Mouse (Mus musculus): Measurements from ENCODE around the gene Jsrp1. TPM values are rescaled to one million over a fixed set of nuclear protein-coding genes. Genes with fewer than 3 reads are reported as not detected.
"Not testable (repeated sequence)": the region's sequence is repeated elsewhere in the genome, so short reads cannot be mapped to it uniquely, and the experiment has no call there.

Gene Jsrp1
- total RNA-seq, 1 experiment from 2014 or later = not detected

DNA sequence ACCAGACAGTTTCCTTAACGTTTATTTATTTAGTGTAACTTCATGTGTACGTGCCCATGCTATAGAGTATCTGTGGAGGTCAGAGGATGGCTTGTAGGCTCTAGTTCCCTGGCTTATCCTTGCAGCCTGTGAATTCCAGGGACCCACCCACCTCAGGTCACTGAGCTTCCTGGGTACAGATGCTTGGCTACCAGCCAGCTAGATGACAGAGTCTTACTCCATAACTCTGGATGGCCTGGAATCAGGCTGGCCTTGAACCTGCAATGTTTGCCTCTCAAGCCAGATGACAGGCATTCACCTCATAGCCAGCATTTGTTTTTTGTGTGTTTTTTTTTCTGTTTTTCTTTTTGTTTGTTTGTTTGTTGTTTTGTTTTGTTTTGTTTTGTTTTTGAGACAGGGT is 3.9 kb upstream of the Jsrp1 start:
- no peak for ATAC-seq (ENCODE audit: extremely low read depth, insufficient number of reproducible peaks, low FRiP score, poor library complexity, severe bottlenecking)

DNA sequence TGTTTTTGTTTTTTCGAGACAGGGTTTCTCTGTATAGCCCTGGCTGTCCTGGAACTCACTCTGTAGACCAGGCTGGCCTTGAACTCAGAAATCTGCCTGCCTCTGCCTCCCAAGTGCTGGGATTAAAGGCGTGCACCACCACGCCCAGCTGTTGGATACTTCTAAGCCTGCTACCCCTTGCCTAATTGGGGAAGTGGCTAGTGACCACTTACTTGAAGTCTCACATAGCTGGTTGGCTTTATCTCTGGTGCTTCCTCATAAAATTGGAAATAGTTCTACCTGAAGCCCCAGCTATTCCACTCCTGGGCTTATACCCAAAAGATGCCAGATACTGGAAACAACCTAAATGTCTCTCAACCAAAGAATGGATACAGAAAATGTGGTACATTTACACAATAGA is 3.0 kb upstream of the Jsrp1 start:
- ATAC-seq (ENCODE audit: extremely low read depth, insufficient number of reproducible peaks, low FRiP score, poor library complexity, severe bottlenecking) = not testable (repeated sequence)

- ATAC-seq (ENCODE audit: extremely low read depth, insufficient number of reproducible peaks, low FRiP score, poor library complexity, severe bottlenecking) = no peak
Observed at GRCm38 (mm10) chr10:80814800-80815199, 1.5 kb upstream of the Jsrp1 start.

DNA sequence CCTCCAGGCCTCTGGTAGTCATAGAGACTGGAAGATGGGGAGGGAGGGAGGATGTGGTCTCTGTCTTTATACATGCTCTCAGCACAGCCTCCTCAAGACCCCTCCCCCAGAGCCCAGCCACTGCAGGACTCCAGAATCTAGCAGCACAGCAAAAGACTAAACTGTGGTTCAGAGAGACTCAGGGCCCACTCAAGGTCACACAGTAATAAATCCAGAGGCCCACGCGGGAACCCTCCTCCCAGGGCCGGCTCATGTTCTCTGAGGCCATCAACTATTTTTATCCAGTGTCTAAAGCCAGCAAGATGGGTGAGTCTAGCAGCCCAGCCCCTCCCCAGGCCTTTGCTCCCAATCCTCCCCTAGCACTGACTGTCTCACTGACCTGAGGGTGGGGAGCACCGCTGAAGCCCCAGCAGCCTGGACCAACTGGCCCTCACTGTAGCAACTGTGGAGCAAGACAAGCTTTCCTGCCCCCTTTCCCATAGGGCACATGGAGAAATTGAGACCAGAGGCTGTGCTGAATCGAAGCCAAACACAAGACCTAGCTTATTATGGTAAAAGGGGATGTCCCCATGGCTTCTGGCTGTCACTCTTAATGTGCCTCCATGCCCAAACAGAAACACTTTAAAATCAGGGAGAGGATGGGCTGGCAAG is 782 bp downstream of the Jsrp1 start:
- no peak for ATAC-seq (ENCODE audit: extremely low read depth, insufficient number of reproducible peaks, low FRiP score, poor library complexity, severe bottlenecking)

DNA sequence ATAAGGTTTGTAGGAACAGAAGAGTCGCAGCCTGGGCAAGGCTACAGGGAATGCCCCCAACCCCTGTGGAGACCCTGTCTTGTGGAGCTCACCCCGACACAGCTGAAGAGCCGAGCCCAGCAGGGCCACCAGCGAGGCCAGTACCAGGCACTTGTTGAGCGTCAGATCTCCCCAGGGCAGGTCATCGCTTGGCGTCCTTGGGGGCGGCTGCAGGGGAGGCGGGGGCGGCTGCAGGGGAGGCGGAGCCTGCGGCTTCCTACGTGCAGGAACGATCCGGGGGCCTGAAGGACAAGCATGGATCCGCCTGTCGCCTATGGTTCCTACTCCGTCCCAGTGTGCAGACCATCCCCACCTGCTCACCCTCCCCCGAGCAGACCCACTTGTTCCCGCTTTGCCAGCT is 3.2 kb downstream of the Jsrp1 start:
- no peak for ATAC-seq (ENCODE audit: extremely low read depth, insufficient number of reproducible peaks, low FRiP score, poor library complexity, severe bottlenecking)

- ATAC-seq (ENCODE audit: extremely low read depth, insufficient number of reproducible peaks, low FRiP score, poor library complexity, severe bottlenecking) = no peak
Observed at GRCm38 (mm10) chr10:80808985-80809632, 4.2 kb downstream of the Jsrp1 start.

DNA sequence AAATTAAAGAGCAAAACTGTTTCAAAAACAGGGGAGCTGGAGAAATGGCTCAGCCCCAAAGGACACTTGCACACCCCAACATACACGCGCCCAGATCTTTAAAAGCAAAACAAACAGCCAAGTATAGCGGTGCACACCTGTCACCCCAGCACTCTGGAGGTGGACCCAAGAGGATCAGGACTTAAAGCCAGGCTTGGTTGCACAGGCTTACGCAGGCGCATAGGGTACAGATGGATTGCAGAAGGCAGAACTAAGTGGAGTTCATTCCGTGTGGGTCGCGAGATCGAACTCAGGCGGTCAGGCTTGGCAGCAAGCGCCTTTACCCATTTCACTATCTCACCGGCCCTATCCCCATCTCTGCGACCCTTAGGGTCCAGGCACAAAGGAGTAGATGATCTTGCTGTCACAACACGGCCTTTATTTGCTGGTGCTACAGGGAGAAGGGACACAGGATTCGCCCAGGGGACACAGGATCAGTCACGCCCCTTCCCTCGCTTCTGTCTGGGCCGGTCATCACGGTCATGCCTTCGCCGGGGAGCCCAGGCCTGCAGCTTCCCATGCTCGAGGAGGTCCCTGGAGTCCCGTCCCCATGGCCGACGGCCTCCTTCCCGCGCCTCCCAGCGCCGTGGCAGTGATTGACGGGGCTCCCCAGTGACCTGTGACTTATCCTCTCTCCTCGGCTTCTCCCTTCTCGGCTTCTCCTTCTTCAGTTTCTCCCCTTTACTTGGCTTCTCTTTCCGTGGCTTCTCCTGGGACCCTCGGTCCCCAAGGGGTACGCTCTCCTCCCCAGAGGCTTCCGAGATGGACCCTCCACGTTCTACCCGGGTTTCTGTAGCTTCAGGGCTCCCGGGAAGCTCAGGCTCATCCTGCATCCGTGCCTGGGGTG is 5.0 kb downstream of the Jsrp1 start:
- ATAC-seq (ENCODE audit: extremely low read depth, insufficient number of reproducible peaks, low FRiP score, poor library complexity, severe bottlenecking) = no peak

DNA sequence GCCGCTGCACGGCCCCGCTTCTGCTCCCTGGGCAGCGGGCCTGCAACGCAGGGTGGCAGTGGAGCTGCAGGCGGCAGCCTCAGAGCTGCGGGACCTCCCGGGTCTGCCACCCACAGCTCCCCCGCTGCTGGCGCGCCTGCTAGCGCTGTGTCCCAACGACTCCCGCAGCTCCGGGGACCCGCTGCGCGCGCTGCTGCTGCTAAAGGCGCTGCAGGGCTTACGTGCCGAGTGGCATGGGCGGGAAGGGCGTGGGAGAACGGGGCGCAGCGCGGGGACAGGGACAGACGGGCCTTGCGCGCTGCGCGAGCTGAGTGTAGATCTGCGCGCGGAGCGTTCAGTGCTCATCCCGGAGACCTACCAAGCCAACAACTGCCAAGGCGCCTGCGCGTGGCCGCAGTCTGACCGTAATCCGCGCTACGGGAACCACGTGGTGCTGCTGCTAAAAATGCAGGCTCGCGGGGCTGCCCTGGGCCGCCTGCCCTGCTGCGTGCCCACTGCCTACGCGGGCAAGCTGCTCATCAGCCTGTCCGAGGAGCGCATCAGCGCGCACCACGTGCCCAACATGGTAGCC is 6.2 kb downstream of the Jsrp1 start:
- peak; percentile 7; the same call in 1 of the 2 replicates for ATAC-seq (ENCODE audit: extremely low read depth, insufficient number of reproducible peaks, low FRiP score, poor library complexity, severe bottlenecking)

DNA sequence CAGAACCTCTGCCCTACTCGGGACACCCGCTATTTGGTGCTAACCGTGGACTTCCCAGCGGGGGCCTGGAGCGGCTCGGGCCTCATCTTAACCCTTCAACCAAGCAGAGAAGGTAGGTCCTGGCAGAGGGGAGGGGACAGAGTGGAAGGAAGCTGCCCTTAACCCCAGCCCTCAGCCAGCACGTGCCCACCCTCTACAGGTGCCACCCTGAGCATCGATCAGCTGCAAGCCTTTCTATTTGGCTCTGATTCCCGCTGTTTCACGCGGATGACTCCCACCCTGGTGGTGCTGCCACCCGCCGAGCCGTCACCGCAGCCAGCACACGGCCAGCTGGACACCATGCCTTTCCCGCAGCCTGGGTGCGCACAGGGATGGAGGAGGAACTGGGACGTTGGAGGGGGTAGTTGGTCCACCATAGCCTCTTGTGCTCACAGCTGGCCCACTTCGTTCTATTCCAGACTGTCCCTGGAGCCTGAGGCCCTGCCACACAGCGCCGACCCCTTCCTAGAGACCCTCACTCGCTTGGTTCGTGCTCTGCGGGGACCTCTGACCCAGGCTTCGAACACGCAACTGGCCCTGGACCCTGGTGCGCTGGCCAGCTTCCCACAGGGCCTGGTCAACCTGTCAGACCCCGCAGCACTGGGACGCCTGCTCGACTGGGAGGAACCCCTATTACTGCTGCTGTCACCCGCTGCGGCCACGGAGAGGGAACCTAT is 6.8 kb downstream of the Jsrp1 start:
- ATAC-seq (ENCODE audit: extremely low read depth, insufficient number of reproducible peaks, low FRiP score, poor library complexity, severe bottlenecking) = no peak

GRCm38 (mm10) chr10:80805925-80806324 is 7.4 kb downstream of the Jsrp1 start:
- peak; percentile 38 for ATAC-seq (ENCODE audit: extremely low read depth, insufficient number of reproducible peaks, low FRiP score, poor library complexity, severe bottlenecking)

GRCm38 (mm10) chr10:80805322-80805721 is 8.0 kb downstream of the Jsrp1 start:
- ATAC-seq (ENCODE audit: extremely low read depth, insufficient number of reproducible peaks, low FRiP score, poor library complexity, severe bottlenecking) = no peak

DNA sequence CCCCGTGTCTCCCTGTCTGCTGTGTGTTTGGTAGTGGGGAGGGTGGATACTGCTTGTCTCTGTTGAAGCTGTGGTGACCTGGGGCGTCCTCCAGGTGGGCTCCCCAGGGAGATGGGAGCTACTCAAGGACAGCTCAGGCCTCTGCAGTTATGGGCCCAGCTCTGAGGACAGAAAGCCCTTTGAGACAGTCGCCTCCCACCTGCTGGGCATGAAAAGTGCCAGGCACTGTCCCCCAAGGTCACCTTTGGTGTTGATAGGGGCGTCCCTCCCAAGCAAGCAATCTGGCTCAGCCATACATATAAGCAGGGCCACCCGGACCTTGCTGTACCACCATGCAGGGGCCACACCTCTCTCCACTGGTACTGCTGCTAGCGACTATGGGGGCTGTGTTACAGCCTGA is 8.4 kb downstream of the Jsrp1 start, which contains the start of gene Amh:
Amh (plus strand) TSS at position 328 of the 400 bp plus-strand sequence.
- no peak for ATAC-seq (ENCODE audit: extremely low read depth, insufficient number of reproducible peaks, low FRiP score, poor library complexity, severe bottlenecking)

DNA sequence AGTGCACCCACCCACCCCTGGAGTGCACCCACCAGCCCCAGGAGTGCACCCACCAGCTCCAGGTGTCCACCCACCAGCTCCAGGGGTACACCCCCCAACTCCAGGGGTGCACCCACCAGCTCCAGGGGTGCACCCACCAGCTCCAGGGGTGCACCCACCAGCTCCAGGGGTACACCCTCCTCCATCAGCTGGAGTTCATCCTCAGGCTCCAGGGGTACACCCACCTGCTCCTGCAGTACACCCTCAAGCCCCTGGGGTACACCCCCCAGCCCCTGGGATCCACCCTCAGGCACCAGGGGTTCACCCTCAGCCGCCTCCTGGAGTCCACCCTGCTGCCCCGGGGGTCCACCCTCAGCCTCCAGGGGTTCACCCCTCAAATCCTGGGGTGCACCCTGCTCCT is 9.0 kb downstream of the Jsrp1 start:
- no peak for ATAC-seq (ENCODE audit: extremely low read depth, insufficient number of reproducible peaks, low FRiP score, poor library complexity, severe bottlenecking)

GRCm38 (mm10) chr10:80802996-80803395 is 10.3 kb downstream of the Jsrp1 start:
- ATAC-seq (ENCODE audit: extremely low read depth, insufficient number of reproducible peaks, low FRiP score, poor library complexity, severe bottlenecking) = no peak

- no peak for ATAC-seq (ENCODE audit: extremely low read depth, insufficient number of reproducible peaks, low FRiP score, poor library complexity, severe bottlenecking)
Observed at GRCm38 (mm10) chr10:80802204-80802912, 10.9 kb downstream of the Jsrp1 start.

- no peak for ATAC-seq (ENCODE audit: extremely low read depth, insufficient number of reproducible peaks, low FRiP score, poor library complexity, severe bottlenecking)
Observed at GRCm38 (mm10) chr10:80799070-80799566, 14.2 kb downstream of the Jsrp1 start.

- ATAC-seq (ENCODE audit: extremely low read depth, insufficient number of reproducible peaks, low FRiP score, poor library complexity, severe bottlenecking) = peak; percentile 85
Observed at GRCm38 (mm10) chr10:80798150-80799006, 14.9 kb downstream of the Jsrp1 start, which contains the start of the genes Sf3a2 and Plekhj1. Gene Sf3a2, plus strand, starts transcription at chr10:80798198. Gene Plekhj1, minus strand, starts transcription at chr10:80798626.
